Mouse (Mus musculus) regulatory T cell (primary cell): ENCODE measurements at regions not wholly inside any gene's neighbourhood (a gene's known extent, or its start where the extent isn't known, plus 50 kb on each side); places are given as distances from the start of the nearest gene placed in this dataset.

ENCODE experiments used
- in situ Hi-C: fragments of 300-600 bp; cut with MboI, MseI; formaldehyde crosslinking; loops from one replicate; pipeline ENCODE4 v1.15.1; 2025; ENCODE audit warnings: high pct_unique_total_duplicates

- in situ Hi-C loops: no loop called here
Measured at GRCm38 (mm10) chr15:29199988-29200387, 972.4 kb upstream of the Ctnnd2 start.

GRCm38 (mm10) chr15:29223667-29224066 is 948.7 kb upstream of the Ctnnd2 start:
- in situ Hi-C loops: no loop called here

- in situ Hi-C loops: no loop called here
Measured at GRCm38 (mm10) chr15:29226889-29227288, 945.5 kb upstream of the Ctnnd2 start.

- in situ Hi-C loops: loop anchor here (5.0 kb wide), 1 partner anchor 98 kb away; no protein-coding TSS in a partner anchor
Measured at GRCm38 (mm10) chr15:29234635-29235034, 937.8 kb upstream of the Ctnnd2 start.

GRCm38 (mm10) chr15:29255152-29255551 is 917.2 kb upstream of the Ctnnd2 start:
- in situ Hi-C loops: no loop called here

- in situ Hi-C loops: no loop called here
Measured at GRCm38 (mm10) chr15:29266767-29267166, 905.6 kb upstream of the Ctnnd2 start.

GRCm38 (mm10) chr15:29296454-29296853 is 875.9 kb upstream of the Ctnnd2 start:
- in situ Hi-C loops: no loop called here
